Mouse (Mus musculus) layer of hippocampus, postnatal 14 days (tissue): ENCODE measurements around the gene Mybbp1a. TPM values are rescaled to one million over a fixed set of nuclear protein-coding genes. Genes with fewer than 3 reads are reported as not detected.
A peak's percentile ranks its signal among the peaks of the same experiment; 100 is the strongest.
"Not testable (repeated sequence)": the region's sequence is repeated elsewhere in the genome, so short reads cannot be mapped to it uniquely, and the experiment has no call there.

ENCODE experiments used
- DNase-seq, 2 experiments: peaks; one replicate each; pipeline ENCODE4 v3.0.0; 2021 to 2022; ENCODE audit warnings: low spot score in 2 of 2, mixed read lengths in 1 of 2
- total RNA-seq, 2 experiments: library from RNA; stranded (reverse); gene quantifications; 2 replicates each; pipeline ENCODE4 v1.2.3; 2021

The Mybbp1a gene
- total RNA-seq, 2 experiments from 2014 or later, result 50.3 to 53.1 TPM

- DNase-seq, result no peak
These were observed 2.7 kb upstream of the Mybbp1a start for GRCm38 (mm10) chr11:72438411-72438810.

DNA sequence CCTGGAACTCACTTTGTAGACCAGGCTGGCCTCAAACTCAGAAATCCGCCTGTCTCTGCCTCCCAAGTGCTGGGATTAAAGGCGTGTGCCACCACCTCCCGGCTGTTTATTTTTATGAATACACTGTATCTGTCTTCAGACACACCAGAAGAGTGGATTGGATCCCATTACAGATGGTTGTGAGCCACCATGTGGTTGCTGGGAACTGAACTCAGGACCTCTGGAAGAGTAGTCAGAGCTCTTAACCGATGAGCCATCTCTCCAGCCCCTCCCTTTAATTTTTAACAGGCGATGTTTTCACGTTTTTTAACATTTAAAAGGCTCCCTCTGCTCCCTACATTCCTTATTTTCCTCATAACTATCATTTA lies 574 bp upstream of the Mybbp1a start:
- DNase-seq, result not testable (repeated sequence)

DNA sequence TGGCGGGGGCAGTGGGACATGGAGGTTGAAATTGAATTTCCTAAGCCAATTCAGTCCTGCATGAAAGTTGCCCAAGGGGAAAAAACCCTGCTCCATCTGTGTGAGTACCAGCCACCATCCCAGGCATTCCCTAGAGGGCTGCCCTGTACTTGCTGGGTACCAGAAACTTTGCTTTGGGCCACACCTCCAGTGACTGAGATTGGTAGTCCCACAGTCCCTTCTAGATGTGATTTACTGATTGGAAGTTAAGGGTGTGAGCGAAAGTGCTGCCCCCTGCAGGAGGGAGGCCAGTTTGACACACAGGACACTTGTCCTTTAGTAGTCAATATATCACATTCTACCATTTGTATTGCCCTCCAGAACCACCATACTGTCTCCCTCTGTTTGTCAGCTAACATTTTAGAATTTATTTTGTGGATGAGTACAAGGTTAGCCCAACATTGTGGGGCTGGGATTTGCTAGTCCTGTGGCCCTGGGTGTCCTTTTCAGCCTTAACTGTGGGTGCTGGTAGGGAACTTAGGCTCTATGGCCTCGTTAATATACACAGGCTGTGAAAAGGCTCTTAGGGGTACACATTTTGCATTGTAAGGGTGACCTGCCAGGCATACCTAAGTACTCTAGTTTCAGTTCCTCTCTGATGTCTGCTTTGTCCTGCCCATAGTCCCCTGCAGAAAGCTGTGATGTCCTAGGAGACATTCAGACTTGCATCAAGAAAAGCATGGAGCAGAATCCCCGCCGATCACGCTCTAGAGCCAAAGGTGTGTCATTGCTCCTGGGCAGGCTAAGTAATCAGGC lies 5.4 kb downstream of the Mybbp1a start:
- peak in 1 of 2 experiments; percentile 58 for DNase-seq

GRCm38 (mm10) chr11:72447475-72447874 lies 6.3 kb downstream of the Mybbp1a start:
- DNase-seq, result no peak

- no peak for DNase-seq
These were observed 11.0 kb downstream of the Mybbp1a start for GRCm38 (mm10) chr11:72452140-72452665.

- no peak for DNase-seq
These were observed 12.2 kb downstream of the Mybbp1a start for GRCm38 (mm10) chr11:72453105-72453953.

GRCm38 (mm10) chr11:72455694-72456093 lies 14.5 kb downstream of the Mybbp1a start:
- peak in 1 of 2 experiments; percentile 70 for DNase-seq

DNA sequence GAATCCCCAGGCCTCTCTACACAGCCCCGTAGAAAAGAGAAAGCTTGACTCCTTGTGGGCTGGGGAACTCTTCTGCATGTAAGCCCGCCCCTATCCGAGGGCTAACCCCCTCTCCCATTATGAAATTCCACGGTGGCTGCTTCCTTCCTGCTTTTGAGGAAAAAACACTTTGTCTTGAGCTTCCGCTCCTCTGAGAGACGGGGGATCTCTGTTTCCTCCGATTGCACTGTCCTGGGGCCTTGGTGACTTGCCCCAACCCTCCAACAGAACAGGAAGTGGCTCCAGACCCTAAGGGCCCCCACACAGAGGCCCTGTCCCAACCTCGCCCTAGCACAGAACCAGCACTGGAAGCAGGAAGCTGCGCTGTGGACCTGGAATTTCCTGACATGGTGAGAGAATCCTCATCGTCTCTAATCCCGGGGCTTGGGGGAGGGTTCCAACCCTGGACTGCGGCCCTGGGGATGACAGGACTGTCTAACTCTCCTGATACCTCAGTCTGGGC lies 16.9 kb downstream of the Mybbp1a start:
- DNase-seq, result no peak

- no peak for DNase-seq
These were observed 17.3 kb downstream of the Mybbp1a start for GRCm38 (mm10) chr11:72458502-72458901.

GRCm38 (mm10) chr11:72461500-72461981 lies 20.4 kb downstream of the Mybbp1a start:
- DNase-seq, result no peak

- DNase-seq, result no peak
These were observed 23.7 kb downstream of the Mybbp1a start for GRCm38 (mm10) chr11:72464821-72465220.

DNA sequence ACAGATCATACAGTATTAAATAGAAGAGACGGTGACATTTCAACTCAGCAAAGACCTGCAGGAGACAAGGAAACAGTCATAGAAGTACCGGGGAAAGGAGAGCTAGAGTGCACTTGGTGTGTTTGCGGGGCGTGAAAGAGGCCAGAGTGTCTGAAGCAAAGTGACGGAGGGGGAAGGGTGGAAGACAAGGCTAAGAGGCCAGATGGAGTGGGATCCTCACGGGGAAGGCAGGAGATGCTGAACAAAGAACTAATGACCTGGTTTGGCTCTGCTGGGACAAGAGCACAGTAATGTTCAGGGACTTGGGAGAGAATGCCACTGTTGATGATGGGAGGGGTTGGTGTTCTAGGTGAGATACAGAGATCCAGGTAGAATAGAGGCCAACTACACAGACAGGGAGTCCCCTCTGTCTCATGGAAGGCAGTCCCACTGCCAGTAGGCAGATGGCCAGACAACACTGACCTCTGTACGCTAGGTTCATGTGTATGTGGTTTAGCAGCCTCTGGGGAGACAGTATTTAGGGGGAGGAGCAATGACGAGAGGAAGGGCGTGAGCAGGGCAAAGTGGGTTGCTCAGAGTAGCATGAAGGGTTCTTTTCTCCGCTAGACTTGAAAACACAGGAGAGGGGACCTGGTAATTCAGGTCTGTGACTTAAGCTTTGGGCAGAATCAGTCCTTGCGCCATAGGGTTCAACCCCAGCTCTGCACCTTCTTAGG lies 25.0 kb downstream of the Mybbp1a start:
- DNase-seq, result no peak

- no peak for DNase-seq
These were observed 25.7 kb downstream of the Mybbp1a start for GRCm38 (mm10) chr11:72466694-72467507.

DNA sequence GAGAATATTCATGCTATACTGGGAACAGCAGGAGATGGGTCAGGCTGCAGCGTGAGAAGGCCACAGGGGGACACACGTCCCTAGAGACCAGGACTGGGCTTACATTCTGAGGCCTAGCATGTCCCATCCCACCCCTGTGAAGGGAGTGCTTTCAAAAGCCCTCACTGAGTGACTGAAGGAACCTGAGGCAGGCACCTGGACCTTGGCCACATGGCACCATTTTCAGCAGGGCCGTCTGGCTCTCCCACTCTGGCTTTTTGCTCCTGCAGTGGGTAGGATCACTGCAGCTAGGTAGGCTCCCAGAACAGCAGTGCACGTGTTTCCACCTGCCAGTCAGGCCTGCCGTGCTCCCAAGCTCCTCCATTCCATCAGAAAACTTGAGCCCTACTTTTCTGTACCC lies 27.4 kb downstream of the Mybbp1a start:
- no peak for DNase-seq

DNA sequence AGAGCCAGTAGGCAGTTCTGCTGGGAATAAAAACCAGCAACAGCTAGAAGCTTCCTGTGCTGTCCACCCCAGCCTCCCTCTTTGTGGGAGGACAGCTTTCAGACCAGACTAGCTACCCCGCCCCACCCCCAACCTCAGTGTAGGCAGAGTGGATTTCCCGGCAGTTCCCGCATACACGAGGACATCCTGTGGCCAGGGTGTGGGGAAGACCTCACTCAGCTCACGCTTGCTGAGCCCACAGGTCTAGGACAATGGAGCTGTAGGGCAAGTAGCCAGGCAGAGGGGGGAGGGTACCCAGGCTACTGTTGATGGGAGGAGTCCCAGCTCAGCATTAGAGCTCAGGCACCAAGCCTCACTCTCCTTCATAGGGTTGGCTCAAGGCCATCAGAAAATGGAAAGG lies 28.1 kb downstream of the Mybbp1a start:
- peak in 1 of 2 experiments; percentile 55 for DNase-seq

GRCm38 (mm10) chr11:72470004-72470403 lies 28.8 kb downstream of the Mybbp1a start:
- no peak for DNase-seq

DNA sequence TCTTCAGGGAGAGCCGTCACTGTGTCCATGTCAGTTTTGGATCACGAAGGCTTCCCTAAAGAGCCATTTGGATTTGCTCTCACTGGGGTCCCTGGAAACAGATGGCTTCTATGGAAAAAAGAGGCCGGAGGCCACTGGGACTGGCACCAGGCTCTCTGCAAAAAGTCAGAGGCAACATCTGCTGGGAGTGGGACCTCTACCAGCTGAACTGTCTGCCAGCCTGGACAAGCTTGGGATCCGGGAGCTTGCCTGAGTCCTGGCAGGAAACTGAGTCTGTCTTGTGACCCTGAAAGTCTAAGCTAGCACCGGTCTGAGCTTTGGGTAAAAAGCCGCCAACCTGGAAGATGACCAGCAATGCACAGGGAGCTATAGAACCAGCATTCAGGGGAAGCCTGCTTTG lies 30.2 kb downstream of the Mybbp1a start:
- DNase-seq, result no peak

GRCm38 (mm10) chr11:72473540-72473939 lies 32.4 kb downstream of the Mybbp1a start:
- no peak for DNase-seq

DNA sequence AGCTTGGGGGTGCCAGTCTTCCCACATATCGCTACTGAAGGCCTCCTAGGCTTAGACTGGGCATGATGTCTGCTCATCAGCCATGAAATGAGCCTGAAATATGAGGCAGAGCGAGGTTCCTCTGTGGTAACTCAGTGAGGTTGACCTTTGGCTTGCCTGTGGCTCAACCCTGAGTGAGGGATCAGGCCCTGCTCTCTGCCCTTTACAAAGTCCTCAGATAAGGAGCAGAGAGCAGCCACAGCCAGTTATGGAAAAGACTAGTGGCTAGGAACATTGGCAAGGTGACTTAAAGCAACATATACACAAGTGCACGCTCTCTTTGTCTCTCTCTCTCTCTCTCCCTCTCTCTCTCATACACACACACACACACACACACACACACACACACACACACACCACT lies 33.8 kb downstream of the Mybbp1a start:
- DNase-seq, result no peak

GRCm38 (mm10) chr11:72475408-72475807 lies 34.3 kb downstream of the Mybbp1a start:
- DNase-seq, result no peak
